Mouse (Mus musculus): Measurements from ENCODE around the gene Ccr1. TPM values are rescaled to one million over a fixed set of nuclear protein-coding genes. Genes with fewer than 3 reads are reported as not detected.
"Not testable (repeated sequence)": the region's sequence is repeated elsewhere in the genome, so short reads cannot be mapped to it uniquely, and the experiment has no call there.

Ccr1 gene
- polyA plus RNA-seq, 1 experiment from 2014 or later: 0.81 TPM

GRCm38 (mm10) chr9:123930476-123930875 lies 38.0 kb downstream of the Ccr1 start:
- peaks cover 29% of the 10 kb centered on the region for H3K4me1 ChIP-seq
- no peak for DNase-seq (ENCODE audit: extremely low spot score, low spot score)
- no peaks in the 10 kb centered on the region for H3K9me3 ChIP-seq
- no peak overlapping the region for H3K4me3 ChIP-seq
- H3K27me3 ChIP-seq (ENCODE audit: poor library complexity, severe bottlenecking): no peaks in the 10 kb centered on the region
- H3K27ac ChIP-seq: no peak overlapping the region
- WGBS: 85% methylated on average over 3 of the region's 3 CpGs
- no peaks in the 10 kb centered on the region for H3K36me3 ChIP-seq (replicated peaks)

GRCm38 (mm10) chr9:123929936-123930335 lies 38.6 kb downstream of the Ccr1 start:
- H3K9me3 ChIP-seq: no peaks in the 10 kb centered on the region
- 87% methylated on average over 4 of the region's 4 CpGs for WGBS
- DNase-seq (ENCODE audit: extremely low spot score, low spot score): no peak
- H3K4me3 ChIP-seq: no peak overlapping the region
- H3K27ac ChIP-seq: no peak overlapping the region
- H3K4me1 ChIP-seq: peaks cover 30% of the 10 kb centered on the region
- no peaks in the 10 kb centered on the region for H3K27me3 ChIP-seq (ENCODE audit: poor library complexity, severe bottlenecking)
- no peaks in the 10 kb centered on the region for H3K36me3 ChIP-seq (replicated peaks)

GRCm38 (mm10) chr9:123928759-123929246 lies 39.7 kb downstream of the Ccr1 start:
- WGBS: 59% methylated on average over 8 of the region's 8 CpGs
- Histone ChIP-seq H3K27me3 (ENCODE audit: poor library complexity, severe bottlenecking) (0 out of 2 replicates have a peak, but pooled peaks cover 2% of the 10 kb centered on the region), H3K36me3 (replicated peaks) (no peaks in the 10 kb centered on the region), H3K4me1 (peaks cover 39% of the 10 kb centered on the region), H3K27ac (0 out of 2 replicates have a peak overlapping the region, but pooled peaks have one; percentile 2), H3K9me3 (no peaks in the 10 kb centered on the region), H3K4me3 (no peak overlapping the region)
- no peak for DNase-seq (ENCODE audit: extremely low spot score, low spot score)

GRCm38 (mm10) chr9:123928118-123928758 lies 40.3 kb downstream of the Ccr1 start:
- H3K27ac ChIP-seq: 0 out of 2 replicates have a peak overlapping the region, but pooled peaks have one; percentile 2
- H3K4me3 ChIP-seq: no peak overlapping the region
- no peaks in the 10 kb centered on the region for H3K9me3 ChIP-seq
- DNase-seq (ENCODE audit: extremely low spot score, low spot score): no peak
- H3K27me3 ChIP-seq (ENCODE audit: poor library complexity, severe bottlenecking): peaks cover 7% of the 10 kb centered on the region
- WGBS: 77% methylated on average over 12 of the region's 12 CpGs
- no peaks in the 10 kb centered on the region for H3K36me3 ChIP-seq (replicated peaks)
- peaks cover 45% of the 10 kb centered on the region for H3K4me1 ChIP-seq

- Histone ChIP-seq H3K4me1 (peaks cover 49% of the 10 kb centered on the region), H3K27me3 (ENCODE audit: poor library complexity, severe bottlenecking) (peaks cover 10% of the 10 kb centered on the region), H3K36me3 (replicated peaks) (no peaks in the 10 kb centered on the region), H3K4me3 (no peak overlapping the region), H3K9me3 (no peaks in the 10 kb centered on the region), H3K27ac (0 out of 2 replicates have a peak overlapping the region, but pooled peaks have one; percentile 48)
- WGBS: 66% methylated on average over 16 of the region's 16 CpGs
- DNase-seq (ENCODE audit: extremely low spot score, low spot score): no peak
These were observed 41.1 kb downstream of the Ccr1 start for GRCm38 (mm10) chr9:123927281-123927960.

GRCm38 (mm10) chr9:123926041-123926440 lies 42.5 kb downstream of the Ccr1 start:
- DNase-seq (ENCODE audit: extremely low spot score, low spot score): peak; percentile 40
- Histone ChIP-seq H3K27me3 (ENCODE audit: poor library complexity, severe bottlenecking) (peaks cover 10% of the 10 kb centered on the region), H3K4me1 (peaks cover 49% of the 10 kb centered on the region), H3K4me3 (peak overlapping the region; percentile 70; the same call in 1 of the 2 replicates), H3K27ac (peak overlapping the region; percentile 94)
- not testable (repeated sequence) for H3K9me3 ChIP-seq; H3K36me3 ChIP-seq (replicated peaks)
- WGBS: 12% methylated on average over 5 of the region's 5 CpGs

- 4% methylated on average over 44 of the region's 44 CpGs for WGBS
- H3K4me3 ChIP-seq: peak overlapping the region; percentile 70
- H3K27me3 ChIP-seq (ENCODE audit: poor library complexity, severe bottlenecking): peaks cover 10% of the 10 kb centered on the region
- H3K9me3 ChIP-seq: no peaks in the 10 kb centered on the region
- peaks cover 49% of the 10 kb centered on the region for H3K4me1 ChIP-seq
- DNase-seq (ENCODE audit: extremely low spot score, low spot score): peak; percentile 82
- peak overlapping the region; percentile 94 for H3K27ac ChIP-seq
- no peaks in the 10 kb centered on the region for H3K36me3 ChIP-seq (replicated peaks)
These were observed 43.2 kb downstream of the Ccr1 start for GRCm38 (mm10) chr9:123925101-123925946.

GRCm38 (mm10) chr9:123924589-123925066 lies 43.9 kb downstream of the Ccr1 start:
- Histone ChIP-seq H3K9me3 (no peaks in the 10 kb centered on the region), H3K4me1 (peaks cover 49% of the 10 kb centered on the region), H3K27me3 (ENCODE audit: poor library complexity, severe bottlenecking) (peaks cover 10% of the 10 kb centered on the region), H3K27ac (peak overlapping the region; percentile 94), H3K4me3 (peak overlapping the region; percentile 70), H3K36me3 (replicated peaks) (no peaks in the 10 kb centered on the region)
- peak; percentile 80 for DNase-seq (ENCODE audit: extremely low spot score, low spot score)
- under 1% methylated on average over 46 of the region's 49 CpGs for WGBS

GRCm38 (mm10) chr9:123924035-123924434 lies 44.5 kb downstream of the Ccr1 start:
- H3K27me3 ChIP-seq (ENCODE audit: poor library complexity, severe bottlenecking): peaks cover 10% of the 10 kb centered on the region
- DNase-seq (ENCODE audit: extremely low spot score, low spot score): peak; percentile 79
- not testable (repeated sequence) for H3K36me3 ChIP-seq (replicated peaks); H3K9me3 ChIP-seq
- peaks cover 46% of the 10 kb centered on the region for H3K4me1 ChIP-seq
- peak overlapping the region; percentile 70 for H3K4me3 ChIP-seq
- 0% methylated on average over 11 of the region's 11 CpGs for WGBS
- H3K27ac ChIP-seq: peak overlapping the region; percentile 94

GRCm38 (mm10) chr9:123923146-123923991 lies 45.1 kb downstream of the Ccr1 start:
- peaks cover 40% of the 10 kb centered on the region for H3K4me1 ChIP-seq
- WGBS: under 1% methylated on average over 47 of the region's 53 CpGs
- peak; percentile 51 for DNase-seq (ENCODE audit: extremely low spot score, low spot score)
- no peaks in the 10 kb centered on the region for H3K36me3 ChIP-seq (replicated peaks)
- H3K4me3 ChIP-seq: peak overlapping the region; percentile 70
- no peaks in the 10 kb centered on the region for H3K9me3 ChIP-seq
- H3K27me3 ChIP-seq (ENCODE audit: poor library complexity, severe bottlenecking): peaks cover 10% of the 10 kb centered on the region
- peak overlapping the region; percentile 94 for H3K27ac ChIP-seq

Data from forebrain, embryonic 10.5 days (tissue).